Comparison of ENCODE assay signal across 10 mouse cellular contexts in genomic region chr2:4516819-4517552, GRCm38 (mm10).
A peak's percentile ranks its signal among the peaks of the same experiment; 100 is the strongest.
DNase-seq lines count a peak whose midpoint lies in the region; ATAC-seq and TF ChIP-seq lines count a peak whose summit lies in the region.
"Had no signal": no experiment of that assay in that cellular context is flagged by ENCODE, and none has a peak within 500 bp of the region (broad histone marks: within the 10 kb centered on the region; RNA-seq: fewer than 3 reads in every experiment).

No protein-coding gene starts in this region.

- TF ChIP-seq CTCF in kidney, adult 2 months (conservative IDR thresholded peaks at IDR 0.05; ENCODE audit: insufficient read depth, insufficient read length, low read depth, low read length), result no peak

- no peaks in the 10 kb centered on the region for H3K27me3 ChIP-seq in kidney, adult 2 months (replicated peaks; ENCODE audit: control insufficient read depth, insufficient read depth, low read length)
- H3K27me3 ChIP-seq in forebrain, embryonic 15.5 days, result no peaks in the 10 kb centered on the region
- no peaks in the 10 kb centered on the region for H3K27me3 ChIP-seq in stomach, embryonic 15.5 days (replicated peaks)

- no peaks in the 10 kb centered on the region; the same call in 1 of the 2 replicates for H3K4me1 ChIP-seq in kidney, adult 2 months (ENCODE audit: control insufficient read depth, insufficient read depth, low read length)
- peaks cover 30% of the 10 kb centered on the region for H3K4me1 ChIP-seq in forebrain, embryonic 15.5 days
- peaks cover 12% of the 10 kb centered on the region; the same call in 1 of the 2 replicates for H3K4me1 ChIP-seq in stomach, embryonic 15.5 days

- TF ChIP-seq POLR2A in kidney, adult 2 months (IDR thresholded peaks at IDR 0.05; ENCODE audit: low read depth, low read length), result no peak

- no peaks in the 10 kb centered on the region for H3K36me3 ChIP-seq in kidney, adult 2 months (ENCODE audit: control insufficient read depth, insufficient read depth, low read length)
- 0 out of 2 replicates have a peak, but pooled peaks cover 5% of the 10 kb centered on the region for H3K36me3 ChIP-seq in forebrain, embryonic 15.5 days
- no peaks in the 10 kb centered on the region for H3K36me3 ChIP-seq in stomach, embryonic 15.5 days

- H3K27ac ChIP-seq in kidney, adult 2 months (ENCODE audit: insufficient read depth, low read depth, low read length), result no peak overlapping the region
- H3K27ac ChIP-seq in forebrain, embryonic 15.5 days (replicated peaks), result peak overlapping the region; percentile 83
- H3K27ac ChIP-seq in stomach, embryonic 15.5 days, result peak overlapping the region; percentile 87
- H3K27ac ChIP-seq: macrophage had no signal

- ATAC-seq in forebrain, embryonic 15.5 days (replicated peaks), result peak; percentile 64
- peak; percentile 56; the same call in 1 of the 2 replicates for ATAC-seq in stomach, embryonic 15.5 days (ENCODE audit: insufficient read depth, low FRiP score, low read depth)

- peak overlapping the region; percentile 19; the same call in 1 of the 2 replicates for H3K4me2 ChIP-seq in forebrain, embryonic 15.5 days (replicated peaks)
- H3K4me2 ChIP-seq in stomach, embryonic 15.5 days, result peak overlapping the region; percentile 1; the same call in 1 of the 2 replicates

- no peak overlapping the region for H3K9ac ChIP-seq in forebrain, embryonic 15.5 days (replicated peaks)
- H3K9ac ChIP-seq in stomach, embryonic 15.5 days, result no peak overlapping the region

- H3K9me3 ChIP-seq in forebrain, embryonic 15.5 days, result no peaks in the 10 kb centered on the region
- H3K9me3 ChIP-seq in stomach, embryonic 15.5 days, result no peaks in the 10 kb centered on the region

- H3K4me3 ChIP-seq in kidney, adult 2 months (ENCODE audit: insufficient read depth, low read depth, low read length), result no peak overlapping the region
- H3K4me3 ChIP-seq in forebrain, embryonic 15.5 days, result no peak overlapping the region
- H3K4me3 ChIP-seq in stomach, embryonic 15.5 days (replicated peaks), result no peak overlapping the region; the same call in 1 of the 2 replicates
- H3K4me3 ChIP-seq: erythroblast, embryonic 14.5 days had no signal

- WGBS in kidney, adult 2 months, result 48% methylated on average over 7 of the region's 7 CpGs
- WGBS in forebrain, embryonic 15.5 days, result 7% methylated on average over 7 of the region's 7 CpGs
- WGBS in stomach, embryonic 15.5 days, result 26% methylated on average over 7 of the region's 7 CpGs

- DNase-seq in kidney, adult 2 months, result peak; percentile 19
- DNase-seq in kidney, adult 8-10 months, result no peak
- DNase-seq in adrenal gland, postnatal 10 days, result peak; percentile 67
- peak; percentile 49 for DNase-seq in kidney, postnatal 14 days
- DNase-seq in cerebellum, postnatal 4 days (ENCODE audit: low spot score in 2 of 2), result no peak
- no peak for DNase-seq in urinary bladder, postnatal 10 days (ENCODE audit: low spot score)

Comparison
In these comparisons a context has a peak if more than half of its experiments do, and no peak if none do; other contexts are left out.
1. DNase-seq: peak in kidney, adult 2 months (single experiment), adrenal gland, postnatal 10 days (single experiment) and kidney, postnatal 14 days (single experiment); none in kidney, adult 8-10 months (0 of 2), cerebellum, postnatal 4 days (0 of 2) and urinary bladder, postnatal 10 days (single experiment).